Mouse (Mus musculus) heart, embryonic 11.5 days (tissue): ENCODE measurements around the gene Gpx4. TPM values are rescaled to one million over a fixed set of nuclear protein-coding genes. Genes with fewer than 3 reads are reported as not detected.

Source experiments
- ATAC-seq: fragments of 200-750 bp; cut with Nextera tagmentation; replicated peaks from 2 replicates; pipeline ENCODE4 v1.8.0; 2017; ENCODE audit warnings: moderate library complexity; ENCODE audit not compliant: insufficient number of reproducible peaks, low FRiP score, low TSS enrichment
- H3K27ac ChIP-seq: fragments of 300-500 bp; sonication (generic); 2 replicates; pipeline ENCODE4 v1.5.1; 2014; ENCODE audit warnings: mild to moderate bottlenecking, low read depth, low read length
- H3K27me3 ChIP-seq: fragments of 300-500 bp; sonication (generic); 2 replicates; pipeline ENCODE4 v1.6.1; 2014; ENCODE audit warnings: mild to moderate bottlenecking, low read length, mixed read lengths; ENCODE audit not compliant: control insufficient read depth, insufficient read depth
- H3K36me3 ChIP-seq: fragments of 300-500 bp; sonication (generic); 2 replicates; pipeline ENCODE4 v1.6.1; 2014; ENCODE audit warnings: mild to moderate bottlenecking, low read length, moderate library complexity, mixed read lengths; ENCODE audit not compliant: control insufficient read depth, insufficient read depth
- H3K4me1 ChIP-seq: fragments of 300-500 bp; sonication (generic); 2 replicates; pipeline ENCODE4 v1.6.1; 2014; ENCODE audit warnings: low read length; ENCODE audit not compliant: control insufficient read depth, insufficient read depth
- H3K4me2 ChIP-seq: fragments of 300-500 bp; sonication (generic); 2 replicates; pipeline ENCODE4 v1.6.1; 2014; ENCODE audit warnings: mild to moderate bottlenecking, moderate library complexity
- H3K4me3 ChIP-seq: fragments of 300-500 bp; sonication (generic); 2 replicates; pipeline ENCODE4 v1.5.1; 2014; ENCODE audit warnings: low read depth, low read length
- H3K9ac ChIP-seq: fragments of 300-500 bp; sonication (generic); 2 replicates; pipeline ENCODE4 v1.6.1; 2014; ENCODE audit warnings: mild to moderate bottlenecking, low read depth, low read length, moderate library complexity
- H3K9me3 ChIP-seq: fragments of 300-500 bp; sonication (generic); replicated peaks from 2 replicates; pipeline ENCODE4 v1.6.1; 2016; ENCODE audit warnings: low read length; ENCODE audit not compliant: control insufficient read depth
- WGBS: fragments of 180-500 bp; shearing (Covaris S2); extraction: QIAGEN DNeasy Blood & Tissue Kit; methylation state at CpG from one replicate; pipeline ENCODE4 v1.1.7; 2014; ENCODE audit not compliant: insufficient replicate concordance; 5-methylcytosine and 5-hydroxymethylcytosine counted together
- polyA plus RNA-seq: library from polyadenylated mRNA; unstranded; fragments of >200 nt; fragmentation: Nextera tagmentation; extraction: Ambion mirVana; gene quantifications from 2 replicates; pipeline ENCODE4 v1.2.1, GENCODE M21; 2014

Gene Gpx4
- polyA plus RNA-seq, 1 experiment from 2014 or later = 711 TPM

- Histone ChIP-seq H3K9ac (no peak overlapping the region), H3K36me3 (no peaks in the 10 kb centered on the region), H3K27ac (no peak overlapping the region), H3K9me3 (no peaks in the 10 kb centered on the region), H3K4me3 (no peak overlapping the region), H3K4me2 (no peak overlapping the region), H3K27me3 (no peaks in the 10 kb centered on the region), H3K4me1 (peaks cover 29% of the 10 kb centered on the region)
- ATAC-seq = no peak
- WGBS = 71% methylated on average over 3 of the region's 3 CpGs
Observed at GRCm38 (mm10) chr10:80104181-80104580, 57.2 kb downstream of the Gpx4 start.

DNA sequence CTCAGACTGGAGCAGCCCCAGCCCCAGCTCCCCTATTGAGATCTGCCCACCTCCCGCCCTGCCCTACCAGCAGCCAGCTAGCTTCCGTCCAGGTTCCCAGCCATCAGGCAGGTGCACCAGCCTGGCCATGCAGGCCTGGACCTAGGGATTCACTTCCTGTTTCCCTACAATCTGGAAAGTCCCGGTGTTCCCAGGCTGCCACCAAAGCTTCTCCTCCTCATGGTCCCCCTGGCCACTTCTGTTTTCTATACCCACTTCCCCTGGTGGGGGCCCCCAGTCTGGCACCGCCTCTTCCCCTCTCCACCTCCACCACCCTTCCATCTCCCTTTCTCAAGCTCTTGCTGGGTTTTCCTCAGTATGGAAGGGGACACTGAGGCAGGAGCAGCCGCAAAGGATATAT, 58.5 kb downstream of the Gpx4 start, which contains the start of gene Sbno2:
Gene Sbno2, minus strand, starts transcription at position 112 of the 400 bp plus-strand sequence.
- H3K9ac ChIP-seq = no peak within 1 kb of the TSS
- H3K4me3 ChIP-seq = no peak within 1 kb of the TSS
- H3K9me3 ChIP-seq = no peaks in the 10 kb centered on the region
- peaks cover 19% of the 10 kb centered on the region for H3K4me1 ChIP-seq
- 62% methylated on average over 5 of the region's 5 CpGs for WGBS
- no peak within 1 kb of the TSS for H3K4me2 ChIP-seq
- no peaks in the 10 kb centered on the region for H3K27me3 ChIP-seq
- ATAC-seq = no peak
- H3K36me3 ChIP-seq = no peaks in the 10 kb centered on the region
- H3K27ac ChIP-seq = no peak within 1 kb of the TSS

- 71% methylated on average over 5 of the region's 5 CpGs for WGBS
- H3K9ac ChIP-seq = no peak overlapping the region
- no peaks in the 10 kb centered on the region for H3K36me3 ChIP-seq
- H3K4me2 ChIP-seq = no peak overlapping the region
- ATAC-seq = no peak
- H3K27ac ChIP-seq = no peak overlapping the region
- H3K27me3 ChIP-seq = no peaks in the 10 kb centered on the region
- H3K9me3 ChIP-seq = no peaks in the 10 kb centered on the region
- H3K4me1 ChIP-seq = peaks cover 16% of the 10 kb centered on the region
- no peak overlapping the region for H3K4me3 ChIP-seq
Observed at GRCm38 (mm10) chr10:80105926-80106325, 59.0 kb downstream of the Gpx4 start.

Other genes starting within 250 kb of the Gpx4 start
- 0.63 and 0.89 TPM in 2 replicates for gene Misp, start 226.2 kb upstream of the Gpx4 start, polyA plus RNA-seq
- gene Ptbp1, start 192.7 kb upstream of the Gpx4 start, polyA plus RNA-seq = 112 TPM in 2 replicates
- gene Prtn3, start 172.7 kb upstream of the Gpx4 start, polyA plus RNA-seq = 2.5 and 3.9 TPM in 2 replicates
- 14.1 and 14.3 TPM in 2 replicates for gene Plppr3, start 172.5 kb upstream of the Gpx4 start, polyA plus RNA-seq
- 0.31 and 0.49 TPM in 2 replicates for gene Elane, start 160.9 kb upstream of the Gpx4 start, polyA plus RNA-seq
- gene Cfd, start 156.3 kb upstream of the Gpx4 start, polyA plus RNA-seq = not detected in 2 replicates
- 30.9 and 32.0 TPM in 2 replicates for gene Med16, start 138.2 kb upstream of the Gpx4 start, polyA plus RNA-seq
- 8.1 TPM in 1 of 2 replicates, not detected in the other for gene Gm26602, start 136.3 kb upstream of the Gpx4 start, polyA plus RNA-seq
- gene Kiss1r, start 130.2 kb upstream of the Gpx4 start, polyA plus RNA-seq = 0.15 and 0.31 TPM in 2 replicates
- gene R3hdm4, start 126.0 kb upstream of the Gpx4 start, polyA plus RNA-seq = 87.6 and 89.2 TPM in 2 replicates
- 4.3 and 12.7 TPM in 2 replicates for gene Arid3a, start 120.1 kb upstream of the Gpx4 start, polyA plus RNA-seq
- 89.8 and 97.6 TPM in 2 replicates for gene Wdr18, start 87.0 kb upstream of the Gpx4 start, polyA plus RNA-seq
- gene Grin3b, start 76.5 kb upstream of the Gpx4 start, polyA plus RNA-seq = 0.19 and 0.20 TPM in 2 replicates
- gene Tmem259, start 62.8 kb upstream of the Gpx4 start, polyA plus RNA-seq = 12.8 and 15.6 TPM in 2 replicates
- gene Cnn2, start 58.6 kb upstream of the Gpx4 start, polyA plus RNA-seq = 405 and 420 TPM in 2 replicates
- 2.1 and 2.8 TPM in 2 replicates for gene Abca7, start 50.7 kb upstream of the Gpx4 start, polyA plus RNA-seq
- 6.2 and 7.5 TPM in 2 replicates for gene Arhgap45, start 30.5 kb upstream of the Gpx4 start, polyA plus RNA-seq
- gene Polr2e, start 7.4 kb upstream of the Gpx4 start, polyA plus RNA-seq = 160 and 182 TPM in 2 replicates
- 8.4 and 9.6 TPM in 2 replicates for gene Sbno2, start 58.4 kb downstream of the Gpx4 start, polyA plus RNA-seq
- gene Stk11, start 68.6 kb downstream of the Gpx4 start, polyA plus RNA-seq = 16.5 and 20.0 TPM in 2 replicates
- gene Atp5d, start 91.5 kb downstream of the Gpx4 start, polyA plus RNA-seq = 772 and 785 TPM in 2 replicates
- 2.5 and 2.7 TPM in 2 replicates for gene Cbarp, start 93.7 kb downstream of the Gpx4 start, polyA plus RNA-seq
- gene Midn, start 101.1 kb downstream of the Gpx4 start, polyA plus RNA-seq = 29.5 and 31.9 TPM in 2 replicates
- 49.1 and 52.7 TPM in 2 replicates for gene Cirbp, start 118.8 kb downstream of the Gpx4 start, polyA plus RNA-seq
- 9.6 and 12.4 TPM in 2 replicates for gene 1600002K03Rik, start 125.8 kb downstream of the Gpx4 start, polyA plus RNA-seq
- 13.9 and 14.8 TPM in 2 replicates for gene Efna2, start 132.3 kb downstream of the Gpx4 start, polyA plus RNA-seq
- gene Mum1, start 179.3 kb downstream of the Gpx4 start, polyA plus RNA-seq = 34.6 and 38.2 TPM in 2 replicates
- gene Ndufs7, start 202.0 kb downstream of the Gpx4 start, polyA plus RNA-seq = 499 and 501 TPM in 2 replicates
- 57.2 and 59.0 TPM in 2 replicates for gene Gamt, start 213.8 kb downstream of the Gpx4 start, polyA plus RNA-seq
- 28.4 and 29.9 TPM in 2 replicates for gene Dazap1, start 214.3 kb downstream of the Gpx4 start, polyA plus RNA-seq
- gene Rps15, start 245.3 kb downstream of the Gpx4 start, polyA plus RNA-seq = 702 and 828 TPM in 2 replicates
- 0.55 and 0.69 TPM in 2 replicates for gene Apc2, start 248.8 kb downstream of the Gpx4 start, polyA plus RNA-seq